Mouse (Mus musculus): ENCODE data around the gene Gm47791.

GRCm38 (mm10) chr1:82724339-82725025, 46.6 kb downstream of the Gm47791 start, which contains the start of gene Mff:
- TF ChIP-seq CTCF (IDR thresholded peaks at IDR 0.05; ENCODE audit: borderline replicate concordance, insufficient read depth, low read length) (no peak), POLR2A (IDR thresholded peaks at IDR 0.05; ENCODE audit: low read depth, low read length) (peak; percentile 65)
